Mouse (Mus musculus) liver, embryonic 15.5 days (tissue): ENCODE measurements at regions not wholly inside any gene's neighbourhood (a gene's known extent, or its start where the extent isn't known, plus 50 kb on each side); places are given as distances from the start of the nearest gene placed in this dataset.

Source experiments
- ATAC-seq: fragments of 200-750 bp; cut with Nextera tagmentation; 2 replicates; pipeline ENCODE4 v1.8.0; 2017; ENCODE audit warnings: moderate number of reproducible peaks, mild to moderate bottlenecking, moderate library complexity; ENCODE audit not compliant: insufficient read depth
- H3K27ac ChIP-seq: fragments of 300-500 bp; sonication (generic); replicated peaks from 2 replicates; pipeline ENCODE4 v1.5.1; 2015; ENCODE audit warnings: mild to moderate bottlenecking, inconsistent platforms
- H3K27me3 ChIP-seq: fragments of 300-500 bp; sonication (generic); 2 replicates; pipeline ENCODE4 v1.6.1; 2015; ENCODE audit warnings: mild to moderate bottlenecking, inconsistent platforms
- H3K36me3 ChIP-seq: fragments of 300-500 bp; sonication (generic); replicated peaks from 2 replicates; pipeline ENCODE4 v1.6.1; 2015; ENCODE audit warnings: moderate library complexity, mild to moderate bottlenecking, inconsistent platforms
- H3K4me1 ChIP-seq: fragments of 300-500 bp; sonication (generic); replicated peaks from 2 replicates; pipeline ENCODE4 v1.6.1; 2015; ENCODE audit warnings: inconsistent platforms
- H3K4me2 ChIP-seq: fragments of 300-500 bp; sonication (generic); 2 replicates; pipeline ENCODE4 v1.6.1; 2015; ENCODE audit warnings: moderate library complexity, mild to moderate bottlenecking, inconsistent platforms
- H3K4me3 ChIP-seq: fragments of 300-500 bp; sonication (generic); replicated peaks from 2 replicates; pipeline ENCODE4 v1.5.1; 2015; ENCODE audit warnings: mild to moderate bottlenecking, inconsistent platforms
- H3K9ac ChIP-seq: fragments of 300-500 bp; sonication (generic); 2 replicates; pipeline ENCODE4 v1.6.1; 2015; ENCODE audit warnings: moderate library complexity, mild to moderate bottlenecking, inconsistent platforms
- H3K9me3 ChIP-seq: fragments of 300-500 bp; sonication (generic); replicated peaks from 2 replicates; pipeline ENCODE4 v1.6.1; 2016; ENCODE audit warnings: inconsistent platforms
- WGBS: fragments of 180-500 bp; shearing (Covaris S2); methylation state at CpG from one replicate; pipeline ENCODE4 v1.1.7; 2015; ENCODE audit warnings: mixed read lengths; ENCODE audit not compliant: insufficient replicate concordance; 5-methylcytosine and 5-hydroxymethylcytosine counted together

DNA sequence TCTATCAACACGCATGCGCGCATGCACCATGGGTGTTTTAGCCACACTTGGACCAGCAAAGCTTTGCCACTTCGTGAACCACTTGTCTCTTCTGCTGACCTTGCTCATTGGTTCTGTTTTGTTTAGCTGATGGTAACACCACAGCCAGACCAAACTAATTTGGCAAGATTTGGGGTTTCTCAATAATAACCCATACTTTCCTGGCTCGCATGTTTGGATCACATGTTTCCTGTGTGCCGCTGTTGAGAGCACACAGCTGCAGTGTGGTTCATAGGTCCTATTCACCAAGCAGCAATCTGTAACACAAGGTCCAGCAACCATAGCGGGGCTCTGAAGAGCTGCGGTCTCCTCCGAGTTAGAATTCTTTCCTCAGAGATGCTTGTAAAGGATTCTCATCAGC, 126.4 kb upstream of the Gas1 start:
- Histone ChIP-seq H3K27ac (no peak overlapping the region), H3K9ac (no peak overlapping the region), H3K4me2 (no peak overlapping the region), H3K36me3 (no peaks in the 10 kb centered on the region), H3K9me3 (no peaks in the 10 kb centered on the region), H3K4me3 (no peak overlapping the region), H3K27me3 (no peaks in the 10 kb centered on the region), H3K4me1 (no peaks in the 10 kb centered on the region)
- ATAC-seq, result no peak
- 77% methylated on average over 9 of the region's 9 CpGs for WGBS

DNA sequence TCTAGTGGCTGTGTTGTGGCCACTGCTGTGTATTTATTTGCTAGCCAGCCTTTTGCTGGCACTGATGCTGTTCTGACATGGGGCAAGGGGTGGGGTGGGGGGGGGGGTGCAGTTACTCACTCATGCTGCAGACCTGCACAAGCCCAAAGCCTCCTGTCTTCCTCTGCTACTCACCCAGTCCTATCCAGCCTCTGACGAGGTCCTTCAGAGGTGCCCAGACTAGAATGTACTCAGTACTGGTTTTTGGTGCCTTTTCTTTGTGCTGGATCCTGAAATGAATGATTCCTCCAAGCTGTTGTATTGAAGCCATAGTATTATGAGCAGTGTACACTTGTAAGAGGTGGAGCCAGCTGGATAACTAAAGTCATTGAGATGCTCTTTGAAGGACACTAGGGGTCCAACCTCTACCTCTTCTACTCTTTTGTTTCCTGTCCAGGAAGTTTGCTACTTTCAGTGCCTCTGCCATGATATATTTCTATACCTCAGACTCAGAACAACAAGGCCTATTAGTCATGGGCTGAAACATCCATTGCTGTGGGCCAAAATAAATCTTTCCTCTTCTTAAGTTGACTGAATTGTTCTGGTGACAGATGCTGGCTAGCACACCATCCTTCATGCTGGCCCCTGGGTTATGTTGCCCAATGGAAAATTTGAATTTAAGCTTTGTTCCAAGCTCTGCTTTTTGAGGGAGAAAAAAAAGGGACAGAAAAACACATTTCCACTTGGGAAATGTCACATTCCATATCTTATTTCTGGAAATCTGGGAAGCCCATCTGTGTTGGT, 128.1 kb upstream of the Gas1 start:
- Histone ChIP-seq H3K27me3 (no peaks in the 10 kb centered on the region), H3K27ac (no peak overlapping the region), H3K36me3 (no peaks in the 10 kb centered on the region), H3K4me1 (no peaks in the 10 kb centered on the region), H3K9ac (no peak overlapping the region), H3K4me2 (no peak overlapping the region), H3K4me3 (no peak overlapping the region), H3K9me3 (no peaks in the 10 kb centered on the region)
- no peak for ATAC-seq
- WGBS, result 38% methylated on average over 1 of the region's 1 CpGs

- no peak for ATAC-seq
- 57% methylated on average over 13 of the region's 13 CpGs for WGBS
- H3K4me3 ChIP-seq, result no peak overlapping the region
- H3K27me3 ChIP-seq, result no peaks in the 10 kb centered on the region
- no peak overlapping the region for H3K4me2 ChIP-seq
- no peaks in the 10 kb centered on the region for H3K36me3 ChIP-seq
- no peaks in the 10 kb centered on the region for H3K9me3 ChIP-seq
- no peak overlapping the region for H3K9ac ChIP-seq
- no peaks in the 10 kb centered on the region for H3K4me1 ChIP-seq
- H3K27ac ChIP-seq, result no peak overlapping the region
Measured at GRCm38 (mm10) chr13:60308062-60308801, 131.1 kb upstream of the Gas1 start.

GRCm38 (mm10) chr13:60309482-60309881, 132.3 kb upstream of the Gas1 start:
- Histone ChIP-seq H3K4me3 (no peak overlapping the region), H3K9me3 (no peaks in the 10 kb centered on the region), H3K27ac (no peak overlapping the region), H3K4me2 (no peak overlapping the region), H3K27me3 (no peaks in the 10 kb centered on the region), H3K9ac (no peak overlapping the region), H3K4me1 (no peaks in the 10 kb centered on the region), H3K36me3 (no peaks in the 10 kb centered on the region)
- no peak for ATAC-seq
- WGBS, result 65% methylated on average over 12 of the region's 12 CpGs

DNA sequence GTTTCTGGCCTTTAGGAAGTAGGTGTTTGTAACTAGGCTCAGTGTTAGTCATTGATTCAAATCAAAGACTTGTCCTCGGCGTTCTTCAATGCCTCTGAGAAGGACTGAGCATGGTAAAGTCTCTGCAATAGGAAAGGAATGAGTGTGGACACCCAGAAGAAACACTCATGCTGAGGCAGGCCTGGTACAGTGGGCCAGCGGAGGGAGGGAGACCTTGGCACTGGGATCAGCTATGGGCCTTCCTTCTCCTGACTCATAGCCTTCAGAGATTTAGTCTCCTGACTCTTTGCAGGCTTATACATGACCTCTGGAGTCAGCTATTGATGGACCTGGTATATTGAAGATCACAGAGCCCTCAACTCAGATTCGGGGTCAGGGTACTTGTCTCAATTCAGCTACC, 132.8 kb upstream of the Gas1 start:
- Histone ChIP-seq H3K4me1 (no peaks in the 10 kb centered on the region), H3K27me3 (no peaks in the 10 kb centered on the region), H3K27ac (no peak overlapping the region), H3K36me3 (no peaks in the 10 kb centered on the region), H3K9ac (no peak overlapping the region), H3K4me2 (no peak overlapping the region), H3K4me3 (no peak overlapping the region), H3K9me3 (no peaks in the 10 kb centered on the region)
- ATAC-seq, result no peak
- 62% methylated on average over 4 of the region's 4 CpGs for WGBS

- WGBS, result 64% methylated on average over 7 of the region's 7 CpGs
- Histone ChIP-seq H3K27ac (no peak overlapping the region), H3K4me1 (no peaks in the 10 kb centered on the region), H3K4me2 (no peak overlapping the region), H3K27me3 (no peaks in the 10 kb centered on the region), H3K9ac (no peak overlapping the region), H3K9me3 (no peaks in the 10 kb centered on the region), H3K36me3 (no peaks in the 10 kb centered on the region), H3K4me3 (no peak overlapping the region)
- ATAC-seq, result no peak
Measured at GRCm38 (mm10) chr13:60312397-60313085, 135.4 kb upstream of the Gas1 start.

GRCm38 (mm10) chr13:60318436-60319020, 141.4 kb upstream of the Gas1 start:
- WGBS, result 61% methylated on average over 8 of the region's 8 CpGs
- Histone ChIP-seq H3K36me3 (no peaks in the 10 kb centered on the region), H3K27ac (no peak overlapping the region), H3K9me3 (no peaks in the 10 kb centered on the region), H3K4me2 (no peak overlapping the region), H3K4me3 (no peak overlapping the region), H3K4me1 (no peaks in the 10 kb centered on the region), H3K27me3 (no peaks in the 10 kb centered on the region), H3K9ac (no peak overlapping the region)
- ATAC-seq, result no peak

- no peaks in the 10 kb centered on the region for H3K27me3 ChIP-seq
- no peaks in the 10 kb centered on the region for H3K9me3 ChIP-seq
- 49% methylated on average over 4 of the region's 4 CpGs for WGBS
- H3K36me3 ChIP-seq, result no peaks in the 10 kb centered on the region
- H3K4me2 ChIP-seq, result no peak overlapping the region
- no peaks in the 10 kb centered on the region for H3K4me1 ChIP-seq
- H3K4me3 ChIP-seq, result no peak overlapping the region
- ATAC-seq, result no peak
- H3K9ac ChIP-seq, result no peak overlapping the region
- H3K27ac ChIP-seq, result no peak overlapping the region
Measured at GRCm38 (mm10) chr13:60319268-60319667, 142.1 kb upstream of the Gas1 start.

DNA sequence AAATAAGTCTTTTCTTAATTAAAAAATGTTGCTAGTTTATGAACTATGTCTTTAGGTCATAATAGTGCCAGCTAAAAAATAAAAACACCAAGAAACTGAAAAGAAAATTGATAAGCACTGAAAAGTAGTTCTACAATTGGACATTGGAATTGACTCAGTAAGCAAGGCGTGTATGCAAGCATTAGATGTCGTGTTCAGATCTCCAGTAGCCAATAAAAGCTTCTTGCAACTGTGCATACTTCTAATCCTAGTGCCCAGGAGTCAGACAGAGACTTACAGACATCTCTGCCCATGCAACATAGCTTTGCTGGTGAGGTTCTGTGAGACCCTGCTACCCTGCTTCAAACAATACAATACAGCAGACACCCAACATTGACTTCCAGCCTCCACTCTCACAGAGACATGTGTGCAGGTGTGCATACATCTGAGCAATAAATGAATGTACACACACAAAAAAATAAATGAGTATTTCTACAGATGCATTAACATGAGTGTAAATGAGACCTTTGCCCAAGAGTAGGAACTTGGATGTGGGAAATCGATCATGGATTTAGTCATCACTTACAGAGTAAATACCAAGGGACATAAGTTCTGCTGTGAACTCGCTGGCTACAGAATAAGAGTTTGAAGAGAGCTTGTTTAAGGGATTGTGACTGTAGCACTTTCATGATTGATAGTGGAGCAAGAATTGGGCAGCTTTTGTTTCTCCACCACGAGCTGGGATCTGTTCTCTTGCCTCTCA, 142.9 kb upstream of the Gas1 start:
- ATAC-seq, result no peak
- H3K9me3 ChIP-seq, result no peaks in the 10 kb centered on the region
- H3K27ac ChIP-seq, result no peak overlapping the region
- H3K36me3 ChIP-seq, result no peaks in the 10 kb centered on the region
- no peaks in the 10 kb centered on the region for H3K4me1 ChIP-seq
- H3K27me3 ChIP-seq, result no peaks in the 10 kb centered on the region
- H3K4me3 ChIP-seq, result no peak overlapping the region
- WGBS, result 39% methylated on average over 5 of the region's 5 CpGs
- H3K4me2 ChIP-seq, result no peak overlapping the region
- H3K9ac ChIP-seq, result no peak overlapping the region

DNA sequence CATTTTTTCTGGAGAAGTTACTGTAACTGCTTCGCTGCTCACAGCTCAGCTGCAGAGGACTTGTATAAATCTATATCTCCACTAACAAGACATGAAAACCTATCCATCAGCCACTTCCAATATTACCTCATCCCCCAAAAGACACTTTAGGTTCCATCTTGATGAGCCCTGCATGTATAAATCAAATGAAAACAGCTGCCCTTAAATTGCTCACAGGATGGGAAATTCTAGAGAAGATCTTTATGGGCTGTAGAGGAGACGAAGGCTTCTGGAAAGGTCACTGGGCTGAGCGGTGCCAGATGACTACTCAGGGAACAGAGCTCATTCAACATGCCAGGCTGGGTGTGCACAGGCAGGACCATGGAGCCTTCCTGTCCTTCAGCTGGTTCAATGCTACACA, 145.4 kb upstream of the Gas1 start:
- no peak overlapping the region for H3K27ac ChIP-seq
- H3K4me2 ChIP-seq, result no peak overlapping the region
- no peak overlapping the region for H3K9ac ChIP-seq
- H3K27me3 ChIP-seq, result no peaks in the 10 kb centered on the region
- no peaks in the 10 kb centered on the region for H3K9me3 ChIP-seq
- 60% methylated on average over 3 of the region's 3 CpGs for WGBS
- no peaks in the 10 kb centered on the region for H3K36me3 ChIP-seq
- H3K4me1 ChIP-seq, result no peaks in the 10 kb centered on the region
- ATAC-seq, result no peak
- H3K4me3 ChIP-seq, result no peak overlapping the region
